Mouse (Mus musculus): Measurements from ENCODE around the gene Mrrf. TPM values are rescaled to one million over a fixed set of nuclear protein-coding genes. Genes with fewer than 3 reads are reported as not detected.

The Mrrf gene
- polyA plus RNA-seq, 1 experiment from 2014 or later, result 30.3 TPM

GRCm38 (mm10) chr2:36203011-36203825, 67.0 kb downstream of the Mrrf start:
- under 1% methylated on average over 39 of the region's 39 CpGs for WGBS
- 0 out of 2 replicates have a peak, but pooled peaks have one; percentile 10 for ATAC-seq (ENCODE audit: low read depth)
- H3K27me3 ChIP-seq (ENCODE audit: control insufficient read depth, insufficient read depth, low read depth, low read length), result peaks cover 24% of the 10 kb centered on the region
- H3K4me3 ChIP-seq (ENCODE audit: low read length), result peak overlapping the region; percentile 47
- H3K9me3 ChIP-seq (ENCODE audit: control insufficient read depth, low read length), result no peaks in the 10 kb centered on the region
- no peak overlapping the region for H3K27ac ChIP-seq (ENCODE audit: low read length)
- H3K4me1 ChIP-seq (replicated peaks; ENCODE audit: control insufficient read depth, insufficient read depth, low read length), result peaks cover 29% of the 10 kb centered on the region
- H3K9ac ChIP-seq (ENCODE audit: low read length), result peak overlapping the region; percentile 61
- H3K4me2 ChIP-seq (ENCODE audit: low read depth, low read length), result peak overlapping the region; percentile 70
- H3K36me3 ChIP-seq (ENCODE audit: control insufficient read depth, insufficient read depth, low read length), result no peaks in the 10 kb centered on the region

GRCm38 (mm10) chr2:36204595-36204994, 68.4 kb downstream of the Mrrf start:
- no peak for ATAC-seq (ENCODE audit: low read depth)
- Histone ChIP-seq H3K4me3 (ENCODE audit: low read length) (no peak overlapping the region), H3K9me3 (ENCODE audit: control insufficient read depth, low read length) (no peaks in the 10 kb centered on the region), H3K9ac (ENCODE audit: low read length) (no peak overlapping the region), H3K4me2 (ENCODE audit: low read depth, low read length) (no peak overlapping the region), H3K27ac (ENCODE audit: low read length) (no peak overlapping the region), H3K36me3 (ENCODE audit: control insufficient read depth, insufficient read depth, low read length) (no peaks in the 10 kb centered on the region), H3K27me3 (ENCODE audit: control insufficient read depth, insufficient read depth, low read depth, low read length) (peaks cover 28% of the 10 kb centered on the region), H3K4me1 (replicated peaks; ENCODE audit: control insufficient read depth, insufficient read depth, low read length) (peaks cover 20% of the 10 kb centered on the region)
- WGBS, result 55% methylated on average over 4 of the region's 4 CpGs

GRCm38 (mm10) chr2:36207071-36207470, 70.9 kb downstream of the Mrrf start:
- H3K27me3 ChIP-seq (ENCODE audit: control insufficient read depth, insufficient read depth, low read depth, low read length), result peaks cover 39% of the 10 kb centered on the region
- WGBS, result 69% methylated on average over 11 of the region's 11 CpGs
- peaks cover 27% of the 10 kb centered on the region for H3K4me1 ChIP-seq (replicated peaks; ENCODE audit: control insufficient read depth, insufficient read depth, low read length)
- no peaks in the 10 kb centered on the region for H3K36me3 ChIP-seq (ENCODE audit: control insufficient read depth, insufficient read depth, low read length)
- no peak overlapping the region for H3K4me2 ChIP-seq (ENCODE audit: low read depth, low read length)
- H3K9me3 ChIP-seq (ENCODE audit: control insufficient read depth, low read length), result no peaks in the 10 kb centered on the region
- no peak overlapping the region for H3K27ac ChIP-seq (ENCODE audit: low read length)
- no peak for ATAC-seq (ENCODE audit: low read depth)
- H3K4me3 ChIP-seq (ENCODE audit: low read length), result no peak overlapping the region
- no peak overlapping the region for H3K9ac ChIP-seq (ENCODE audit: low read length)

GRCm38 (mm10) chr2:36210796-36211195, 74.6 kb downstream of the Mrrf start:
- Histone ChIP-seq H3K9me3 (ENCODE audit: control insufficient read depth, low read length) (no peaks in the 10 kb centered on the region), H3K4me2 (ENCODE audit: low read depth, low read length) (peak overlapping the region; percentile 38), H3K36me3 (ENCODE audit: control insufficient read depth, insufficient read depth, low read length) (no peaks in the 10 kb centered on the region), H3K9ac (ENCODE audit: low read length) (peak overlapping the region; percentile 39), H3K4me1 (replicated peaks; ENCODE audit: control insufficient read depth, insufficient read depth, low read length) (peaks cover 29% of the 10 kb centered on the region), H3K27me3 (ENCODE audit: control insufficient read depth, insufficient read depth, low read depth, low read length) (peaks cover 20% of the 10 kb centered on the region), H3K4me3 (ENCODE audit: low read length) (peak overlapping the region; percentile 28), H3K27ac (ENCODE audit: low read length) (0 out of 2 replicates have a peak overlapping the region, but pooled peaks have one; percentile 16)
- no peak for ATAC-seq (ENCODE audit: low read depth)
- WGBS, result 5% methylated on average over 27 of the region's 34 CpGs

GRCm38 (mm10) chr2:36211785-36212184, 75.6 kb downstream of the Mrrf start:
- peak overlapping the region; percentile 38 for H3K27ac ChIP-seq (ENCODE audit: low read length)

GRCm38 (mm10) chr2:36213108-36213507, 76.9 kb downstream of the Mrrf start:
- Histone ChIP-seq H3K36me3 (ENCODE audit: control insufficient read depth, insufficient read depth, low read length) (no peaks in the 10 kb centered on the region), H3K4me2 (ENCODE audit: low read depth, low read length) (no peak overlapping the region), H3K27me3 (ENCODE audit: control insufficient read depth, insufficient read depth, low read depth, low read length) (peaks cover 20% of the 10 kb centered on the region), H3K4me3 (ENCODE audit: low read length) (no peak overlapping the region), H3K4me1 (replicated peaks; ENCODE audit: control insufficient read depth, insufficient read depth, low read length) (peaks cover 52% of the 10 kb centered on the region), H3K9ac (ENCODE audit: low read length) (no peak overlapping the region), H3K27ac (ENCODE audit: low read length) (peak overlapping the region; percentile 69), H3K9me3 (ENCODE audit: control insufficient read depth, low read length) (no peaks in the 10 kb centered on the region)
- WGBS, result 32% methylated on average over 7 of the region's 7 CpGs
- ATAC-seq (ENCODE audit: low read depth), result no peak

More at GRCm38 (mm10) chr2:36211785-36212184, 75.6 kb downstream of the Mrrf start:
- Histone ChIP-seq H3K27me3 (ENCODE audit: control insufficient read depth, insufficient read depth, low read depth, low read length) (peaks cover 20% of the 10 kb centered on the region), H3K4me2 (ENCODE audit: low read depth, low read length) (no peak overlapping the region), H3K36me3 (ENCODE audit: control insufficient read depth, insufficient read depth, low read length) (no peaks in the 10 kb centered on the region), H3K4me3 (ENCODE audit: low read length) (no peak overlapping the region), H3K9ac (ENCODE audit: low read length) (no peak overlapping the region), H3K4me1 (replicated peaks; ENCODE audit: control insufficient read depth, insufficient read depth, low read length) (peaks cover 39% of the 10 kb centered on the region), H3K9me3 (ENCODE audit: control insufficient read depth, low read length) (no peaks in the 10 kb centered on the region)
- 38% methylated on average over 7 of the region's 7 CpGs for WGBS
- ATAC-seq (ENCODE audit: low read depth), result no peak

GRCm38 (mm10) chr2:36214023-36214422, 77.8 kb downstream of the Mrrf start:
- Histone ChIP-seq H3K9ac (ENCODE audit: low read length) (no peak overlapping the region; the same call in 1 of the 2 replicates), H3K4me1 (replicated peaks; ENCODE audit: control insufficient read depth, insufficient read depth, low read length) (peaks cover 54% of the 10 kb centered on the region), H3K9me3 (ENCODE audit: control insufficient read depth, low read length) (no peaks in the 10 kb centered on the region), H3K27me3 (ENCODE audit: control insufficient read depth, insufficient read depth, low read depth, low read length) (peaks cover 19% of the 10 kb centered on the region), H3K4me3 (ENCODE audit: low read length) (peak overlapping the region; percentile 27), H3K4me2 (ENCODE audit: low read depth, low read length) (peak overlapping the region; percentile 54), H3K36me3 (ENCODE audit: control insufficient read depth, insufficient read depth, low read length) (no peaks in the 10 kb centered on the region), H3K27ac (ENCODE audit: low read length) (peak overlapping the region; percentile 69)
- 4% methylated on average over 8 of the region's 8 CpGs for WGBS
- ATAC-seq (ENCODE audit: low read depth), result peak; percentile 48

GRCm38 (mm10) chr2:36214425-36214824, 78.2 kb downstream of the Mrrf start:
- ATAC-seq (ENCODE audit: low read depth), result no peak
- H3K4me2 ChIP-seq (ENCODE audit: low read depth, low read length), result peak overlapping the region; percentile 54
- H3K27me3 ChIP-seq (ENCODE audit: control insufficient read depth, insufficient read depth, low read depth, low read length), result peaks cover 15% of the 10 kb centered on the region
- 49% methylated on average over 5 of the region's 5 CpGs for WGBS
- H3K4me3 ChIP-seq (ENCODE audit: low read length), result peak overlapping the region; percentile 27
- 0 out of 2 replicates have a peak overlapping the region, but pooled peaks have one; percentile 55 for H3K27ac ChIP-seq (ENCODE audit: low read length)
- no peak overlapping the region for H3K9ac ChIP-seq (ENCODE audit: low read length)
- peaks cover 54% of the 10 kb centered on the region for H3K4me1 ChIP-seq (replicated peaks; ENCODE audit: control insufficient read depth, insufficient read depth, low read length)
- no peaks in the 10 kb centered on the region for H3K36me3 ChIP-seq (ENCODE audit: control insufficient read depth, insufficient read depth, low read length)
- H3K9me3 ChIP-seq (ENCODE audit: control insufficient read depth, low read length), result no peaks in the 10 kb centered on the region

GRCm38 (mm10) chr2:36215203-36215739, 79.1 kb downstream of the Mrrf start:
- peak overlapping the region; percentile 95 for H3K27ac ChIP-seq (ENCODE audit: low read length)
- H3K4me1 ChIP-seq (replicated peaks; ENCODE audit: control insufficient read depth, insufficient read depth, low read length), result peaks cover 54% of the 10 kb centered on the region
- ATAC-seq (ENCODE audit: low read depth), result no peak
- H3K36me3 ChIP-seq (ENCODE audit: control insufficient read depth, insufficient read depth, low read length), result no peaks in the 10 kb centered on the region
- H3K9ac ChIP-seq (ENCODE audit: low read length), result no peak overlapping the region
- 90% methylated on average over 5 of the region's 5 CpGs for WGBS
- peaks cover 13% of the 10 kb centered on the region for H3K27me3 ChIP-seq (ENCODE audit: control insufficient read depth, insufficient read depth, low read depth, low read length)
- H3K4me2 ChIP-seq (ENCODE audit: low read depth, low read length), result no peak overlapping the region
- no peaks in the 10 kb centered on the region for H3K9me3 ChIP-seq (ENCODE audit: control insufficient read depth, low read length)
- H3K4me3 ChIP-seq (ENCODE audit: low read length), result no peak overlapping the region
